Mouse (Mus musculus): Measurements from ENCODE around the gene Esr2.

The Esr2 gene

GRCm38 (mm10) chr12:76177000-76177863 is at the start of gene Esr2:
Gene Esr2 (minus strand): TSS chr12:76177259.
- DNase-seq (ENCODE audit: low read depth, low spot score): peak; percentile 69

GRCm38 (mm10) chr12:76222104-76222503 is 45.0 kb upstream of the Esr2 start:
- DNase-seq (ENCODE audit: low read depth, low spot score): peak; percentile 90

DNA sequence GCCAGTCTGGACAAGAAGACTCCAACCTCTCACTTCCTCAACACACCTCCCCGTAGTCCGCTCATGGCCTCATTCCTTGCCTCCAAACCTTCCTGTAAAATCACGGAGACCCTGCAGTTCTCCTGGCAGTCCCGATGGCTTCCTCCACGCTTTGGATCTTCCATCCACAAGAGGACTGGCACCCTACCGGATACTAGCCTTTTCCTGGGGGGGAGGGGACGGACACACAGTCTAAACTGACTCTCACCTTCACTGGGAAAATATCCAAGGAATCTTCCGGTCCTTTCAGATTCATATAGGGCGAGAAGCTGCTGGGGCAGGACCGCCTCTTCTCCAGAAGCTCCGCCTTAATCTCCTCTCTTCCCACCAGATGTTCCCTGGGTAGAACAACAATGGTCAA is 39.7 kb upstream of the Esr2 start:
- DNase-seq (ENCODE audit: low read depth, low spot score): peak; percentile 95

DNA sequence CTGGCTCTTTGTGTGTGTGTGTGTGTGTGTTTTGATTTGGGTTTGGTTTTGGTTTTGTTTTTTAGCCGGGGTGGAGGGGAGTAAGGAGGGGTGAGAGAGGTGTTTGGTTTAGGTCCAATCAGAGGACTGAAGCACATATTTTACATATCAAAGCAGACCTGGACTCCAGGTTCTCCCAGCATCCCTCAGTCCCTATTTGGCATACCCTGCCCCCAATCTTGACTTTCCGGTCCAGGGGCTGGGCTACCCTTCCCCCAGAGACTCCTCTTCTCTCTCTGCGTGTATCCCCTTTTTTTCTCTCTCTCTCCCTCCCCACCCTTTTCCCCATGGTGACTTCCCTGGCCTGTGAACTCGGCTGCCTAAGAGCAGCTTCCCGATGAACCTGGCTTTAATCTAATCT is 38.1 kb upstream of the Esr2 start:
- peak; percentile 92 for DNase-seq (ENCODE audit: low read depth, low spot score)

DNA sequence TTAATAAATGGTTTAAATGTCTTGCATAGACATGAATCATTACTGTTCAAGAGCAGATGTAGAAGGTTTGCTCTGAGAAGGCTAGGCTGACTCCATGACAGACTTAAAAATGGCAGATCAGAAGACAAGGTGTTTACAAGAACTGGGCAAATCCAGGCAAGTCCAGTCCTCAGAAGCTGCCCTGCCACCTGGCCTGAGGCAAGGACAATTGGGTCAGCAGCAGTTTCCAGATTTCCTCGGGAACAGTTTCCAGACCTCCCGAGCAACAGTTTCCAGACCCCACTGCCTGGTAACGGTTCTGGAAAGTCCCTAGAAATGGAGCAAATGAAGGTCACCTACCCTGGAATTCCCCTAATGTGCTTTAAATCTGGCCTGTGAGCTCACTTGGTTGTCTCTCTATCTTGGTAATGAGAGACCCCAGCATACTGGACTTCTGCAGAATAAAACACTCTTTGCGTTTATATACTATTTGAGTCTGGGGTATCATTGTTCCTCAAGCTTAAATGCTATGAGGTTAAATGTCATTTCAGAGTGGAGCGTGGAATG is 32.4 kb upstream of the Esr2 start:
- DNase-seq (ENCODE audit: low read depth, low spot score): peak; percentile 42

DNA sequence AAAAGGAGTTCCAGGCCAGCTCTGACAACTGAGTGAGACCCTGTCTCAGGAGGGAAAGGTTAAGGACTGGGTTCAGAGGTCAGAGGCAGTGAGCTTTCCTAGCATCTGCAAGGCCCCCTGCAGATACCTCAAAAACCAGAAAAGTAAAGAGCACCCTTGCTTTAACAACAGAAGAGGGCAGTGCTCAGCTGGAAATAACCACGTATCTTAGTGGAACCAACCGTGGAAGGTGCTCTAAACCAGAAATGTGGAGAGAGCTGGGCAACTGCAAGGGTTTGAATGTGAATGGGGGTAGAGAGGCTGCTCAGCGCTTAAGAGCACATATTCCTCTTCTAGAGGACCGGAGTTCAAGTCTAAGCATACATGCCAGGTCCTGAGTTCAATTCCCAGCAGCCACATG is 23.3 kb upstream of the Esr2 start:
- DNase-seq (ENCODE audit: low read depth, low spot score): peak; percentile 68

GRCm38 (mm10) chr12:76197071-76197470 is 20.0 kb upstream of the Esr2 start:
- no peak for DNase-seq (ENCODE audit: low read depth, low spot score)

GRCm38 (mm10) chr12:76196709-76197054 is 19.6 kb upstream of the Esr2 start:
- DNase-seq (ENCODE audit: low read depth, low spot score): peak; percentile 84

DNA sequence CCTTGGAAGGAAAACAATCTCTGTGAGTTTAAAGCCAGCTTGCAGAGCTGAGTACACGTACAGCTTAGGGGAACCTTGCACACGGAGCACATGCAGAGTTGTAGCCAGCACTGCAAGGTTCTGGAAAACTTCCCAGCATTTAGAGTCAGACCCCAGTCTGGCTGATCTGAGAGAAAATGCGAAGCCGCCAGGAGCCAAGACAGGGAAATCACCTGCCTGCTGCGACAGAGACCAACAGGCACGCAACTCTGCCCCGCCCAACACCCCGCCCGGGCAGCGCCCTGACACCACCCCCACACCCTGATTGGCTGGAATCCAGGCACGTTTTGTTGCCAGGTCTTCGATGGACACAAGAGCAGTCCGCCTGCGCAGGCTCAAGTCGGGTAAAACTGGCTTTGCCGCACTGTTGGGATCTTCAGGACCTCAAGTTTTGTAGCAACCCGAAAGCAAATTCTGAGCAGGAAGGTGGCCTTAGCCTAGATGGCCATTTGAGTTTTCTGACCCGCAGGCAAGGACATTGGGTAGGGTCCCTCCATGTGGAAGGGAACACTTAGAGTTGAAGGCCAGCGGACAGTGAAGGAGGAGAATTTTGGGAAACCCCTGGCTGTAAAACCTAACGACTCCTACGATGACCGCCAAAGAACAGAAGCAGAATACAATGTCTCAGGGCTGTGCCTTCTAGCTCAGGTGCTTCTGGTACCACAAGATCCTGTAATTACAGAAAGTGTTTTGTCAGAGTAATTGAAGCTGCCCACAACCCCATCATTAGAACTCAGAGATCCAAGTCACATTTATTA is 19.1 kb upstream of the Esr2 start:
- peak; percentile 90 for DNase-seq (ENCODE audit: low read depth, low spot score)

GRCm38 (mm10) chr12:76194526-76194925 is 17.5 kb upstream of the Esr2 start:
- DNase-seq (ENCODE audit: low read depth, low spot score): no peak

DNA sequence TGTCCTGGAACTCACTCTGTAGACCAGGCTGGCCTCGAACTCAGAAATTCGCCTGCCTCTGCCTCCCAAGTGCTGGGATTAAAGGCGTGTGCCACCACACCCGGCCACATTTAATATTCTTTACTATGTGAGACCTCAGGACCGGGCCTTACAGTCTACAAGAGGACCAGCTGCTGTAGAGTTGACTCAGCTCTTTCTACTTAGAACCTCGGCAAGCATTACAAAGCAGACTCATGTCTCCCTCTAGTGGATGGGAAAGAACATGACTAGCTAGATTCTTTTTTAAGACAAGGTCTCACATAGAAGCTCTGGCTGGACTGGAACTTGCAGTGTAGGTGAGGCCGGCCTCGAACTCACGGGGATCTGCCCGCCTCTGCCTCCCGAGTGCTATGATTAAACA is 13.9 kb upstream of the Esr2 start:
- DNase-seq (ENCODE audit: low read depth, low spot score): peak; percentile 94

DNA sequence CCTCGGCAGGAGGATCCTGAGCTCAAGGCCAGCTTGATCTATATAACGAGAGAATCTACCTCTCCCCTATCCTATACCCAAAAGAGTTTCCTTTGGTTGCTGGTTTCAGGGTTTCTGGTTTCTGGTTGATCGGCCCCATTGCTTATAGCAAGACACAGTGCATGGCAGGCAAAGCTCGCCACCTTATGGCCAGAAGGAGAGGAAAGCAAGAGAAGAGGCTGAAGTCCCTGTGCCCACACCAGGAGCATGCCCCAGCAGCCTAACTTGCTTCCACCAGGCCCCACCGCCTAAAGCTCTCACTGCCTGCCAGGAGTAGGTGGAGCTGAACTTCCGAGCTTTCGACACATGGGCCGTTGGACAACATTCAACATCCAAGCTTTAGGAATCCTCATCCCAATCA is 10.8 kb upstream of the Esr2 start:
- peak; percentile 76 for DNase-seq (ENCODE audit: low read depth, low spot score)

DNA sequence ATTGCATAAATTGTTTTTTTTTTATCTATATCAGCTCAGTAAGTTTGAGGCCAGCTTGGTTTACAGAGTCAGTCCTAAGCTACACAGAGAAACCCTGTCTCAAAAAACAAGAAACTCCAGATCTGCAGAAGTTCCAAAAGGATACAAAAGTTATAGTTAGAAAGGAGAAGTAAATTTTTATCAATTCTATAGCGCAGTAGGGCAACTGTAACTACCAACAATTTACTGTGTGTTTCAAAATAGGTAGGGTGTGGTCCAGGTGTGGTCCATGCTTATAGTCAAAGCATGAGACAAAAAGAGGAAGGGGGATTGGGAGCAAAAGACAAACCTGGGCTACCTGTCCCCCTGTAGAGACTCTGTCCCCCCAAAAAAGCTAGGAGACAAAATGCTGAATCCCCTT is 9.4 kb upstream of the Esr2 start:
- DNase-seq (ENCODE audit: low read depth, low spot score): no peak

DNA sequence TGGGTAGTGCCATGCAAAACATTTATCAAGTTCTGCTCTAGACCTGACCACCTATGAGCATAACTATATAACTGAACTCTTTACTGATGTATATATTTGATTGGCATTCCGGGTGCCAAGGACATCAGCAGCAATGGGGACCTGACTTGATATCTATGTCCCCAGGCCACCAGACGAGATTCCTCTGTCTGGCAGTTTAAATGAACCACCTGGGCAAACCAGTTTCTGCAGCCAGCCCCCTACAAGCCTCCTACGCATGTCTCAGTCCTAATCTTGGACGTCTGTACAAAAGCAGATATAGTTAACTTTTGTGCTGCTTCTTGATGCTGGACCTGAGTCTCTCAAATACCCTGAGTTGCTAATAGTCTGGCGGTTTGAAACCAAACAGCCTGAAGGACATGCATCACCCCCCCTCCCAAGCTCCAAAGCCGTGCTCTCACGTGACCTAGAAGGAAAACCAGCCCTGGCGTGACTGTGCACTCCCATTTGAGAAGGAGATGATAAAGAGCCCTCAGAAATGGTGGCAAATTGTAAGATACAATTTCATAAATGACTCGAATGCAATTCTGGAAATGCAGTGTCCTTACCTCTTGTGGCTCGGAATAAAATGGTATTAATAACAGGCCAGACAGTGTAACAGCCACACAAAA is 8.2 kb upstream of the Esr2 start:
- DNase-seq (ENCODE audit: low read depth, low spot score): no peak

GRCm38 (mm10) chr12:76184271-76184670 is 7.2 kb upstream of the Esr2 start:
- DNase-seq (ENCODE audit: low read depth, low spot score): no peak

- DNase-seq (ENCODE audit: low read depth, low spot score): no peak
Observed at GRCm38 (mm10) chr12:76182831-76183230, 5.8 kb upstream of the Esr2 start.

DNA sequence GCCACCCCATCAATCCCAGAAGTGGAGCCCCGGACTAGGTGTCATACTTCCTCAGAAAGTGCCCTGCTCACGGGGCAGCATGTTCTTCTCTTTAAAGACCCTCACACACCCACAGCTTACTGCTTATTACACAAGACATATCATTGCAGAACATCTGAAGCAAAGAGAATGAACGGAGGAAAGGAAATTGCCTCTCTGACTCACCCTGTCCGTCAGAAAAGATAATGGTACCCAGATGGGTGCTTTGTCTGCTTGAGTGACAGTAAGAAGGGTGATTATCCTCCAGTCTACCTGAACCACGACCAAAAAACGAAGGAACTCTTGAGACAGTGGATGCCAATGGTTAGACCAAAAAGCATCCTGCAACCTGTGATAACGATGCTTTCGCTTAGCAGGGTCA is 4.4 kb upstream of the Esr2 start:
- DNase-seq (ENCODE audit: low read depth, low spot score): no peak

DNA sequence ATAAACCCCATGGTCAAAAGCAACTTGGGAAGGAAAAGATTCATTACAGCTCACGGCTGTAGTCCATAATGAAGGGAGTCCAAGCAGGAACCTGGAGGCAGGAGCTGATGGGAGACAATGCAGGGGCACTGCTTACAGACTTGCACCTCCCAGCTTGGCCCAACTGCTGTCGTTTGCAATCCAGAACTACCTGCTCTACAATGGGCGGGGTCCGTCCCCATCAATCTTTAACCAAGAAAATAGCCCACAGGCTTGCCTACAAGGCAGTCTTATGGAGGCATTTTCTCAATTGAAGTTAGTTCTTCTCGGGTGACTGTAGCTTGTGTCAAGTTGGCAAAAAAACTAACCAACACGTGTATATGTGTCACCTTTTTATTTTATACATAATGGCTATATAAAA is 3.4 kb upstream of the Esr2 start:
- no peak for DNase-seq (ENCODE audit: low read depth, low spot score)

DNA sequence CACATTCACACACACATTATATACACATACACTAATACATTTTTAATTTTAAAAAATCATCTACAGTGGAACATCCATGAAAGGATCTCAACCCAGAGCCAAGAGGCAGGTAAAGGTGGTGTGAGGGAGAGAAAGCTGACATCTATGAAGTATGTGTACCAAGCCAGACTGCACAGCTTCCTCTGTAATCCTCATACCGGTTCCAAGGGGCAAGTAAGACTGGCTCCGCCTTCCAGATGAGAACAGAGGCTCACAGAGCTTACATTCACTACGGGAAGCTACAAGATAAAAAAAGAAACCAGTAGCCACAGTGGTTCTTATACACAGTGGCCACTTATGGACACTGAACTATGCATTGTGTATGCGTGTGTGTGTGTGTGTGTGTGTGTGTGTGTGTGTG is 2.5 kb upstream of the Esr2 start:
- no peak for DNase-seq (ENCODE audit: low read depth, low spot score)

DNA sequence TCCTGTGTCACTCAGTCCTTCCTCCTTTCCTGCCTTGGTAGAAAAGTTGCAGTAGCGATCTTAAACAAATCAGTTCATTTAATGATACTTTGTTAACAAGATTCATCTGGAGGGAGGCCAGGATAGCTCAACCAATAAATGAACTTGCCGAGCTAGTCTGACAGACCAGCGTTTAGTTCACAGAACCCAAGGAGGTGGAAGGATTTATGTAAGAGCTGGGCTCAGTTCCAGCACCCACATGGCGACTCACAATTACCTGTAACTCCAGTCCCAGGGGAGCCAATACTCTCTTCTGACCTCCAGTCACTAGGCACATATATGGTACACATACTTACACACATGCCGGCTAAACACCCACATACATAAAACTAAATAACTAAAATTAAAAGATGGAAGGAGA is 2.0 kb upstream of the Esr2 start:
- no peak for DNase-seq (ENCODE audit: low read depth, low spot score)

DNA sequence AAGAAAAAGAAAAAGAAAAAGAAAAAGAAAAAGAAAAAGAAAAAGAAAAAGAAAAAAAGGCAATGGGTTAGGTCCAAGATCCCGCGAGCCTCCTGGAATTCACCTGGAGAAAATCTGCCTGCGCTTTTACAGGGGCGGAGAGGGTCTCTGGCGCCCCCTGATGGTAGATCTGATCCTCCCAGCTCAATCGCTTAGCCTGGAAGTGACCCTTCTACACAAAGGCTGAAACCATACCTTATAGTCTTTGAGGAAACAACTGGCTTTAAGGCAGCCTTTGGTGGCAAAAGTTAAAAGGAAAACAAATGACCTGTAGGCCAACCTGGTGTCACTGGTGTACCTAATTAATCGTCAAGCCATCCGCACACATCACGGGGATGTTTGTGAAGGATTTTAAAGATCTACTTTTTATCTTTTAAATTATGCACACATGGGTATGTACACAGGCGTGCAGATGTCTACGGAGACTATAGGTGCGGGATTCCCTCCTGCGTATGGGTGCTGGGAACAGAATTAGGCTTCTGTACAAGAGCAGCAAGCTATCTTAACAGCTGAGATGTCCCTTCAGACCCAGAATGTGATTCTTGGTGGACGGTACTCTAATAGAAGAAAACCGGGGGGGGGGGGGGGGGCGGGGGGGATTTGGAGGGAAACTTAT is 932 bp upstream of the Esr2 start:
- DNase-seq (ENCODE audit: low read depth, low spot score): peak; percentile 90

DNA sequence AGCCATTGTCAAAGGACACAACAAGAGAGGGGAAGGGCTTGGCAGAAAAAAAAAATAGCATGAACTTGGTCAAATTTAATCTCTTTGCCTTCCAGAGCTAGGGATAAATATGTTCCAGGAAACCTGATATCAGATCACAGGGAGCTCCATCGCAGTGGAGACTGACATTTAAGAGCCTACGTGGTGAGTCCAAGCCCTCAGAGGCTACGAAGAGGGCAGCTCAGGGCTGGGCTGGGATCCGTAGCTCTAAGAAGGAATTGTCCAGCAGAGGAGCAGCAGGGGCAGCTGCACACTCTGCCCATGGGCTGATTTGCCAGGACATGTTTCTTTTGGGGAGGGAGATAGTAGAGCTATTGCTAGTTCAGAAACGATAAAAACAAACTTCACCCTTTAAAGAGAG is 11.4 kb downstream of the Esr2 start:
- DNase-seq (ENCODE audit: low read depth, low spot score): no peak

Data from ES-CJ7 (cell line).